Mouse (Mus musculus): Measurements from ENCODE around the gene Atrn. TPM values are rescaled to one million over a fixed set of nuclear protein-coding genes. Genes with fewer than 3 reads are reported as not detected.

Atrn gene
- polyA plus RNA-seq, 1 experiment from 2014 or later: 3.1 TPM

- no peak overlapping the region for H3K9ac ChIP-seq (ENCODE audit: low read depth, low read length)
- no peak overlapping the region for H3K4me2 ChIP-seq (replicated peaks; ENCODE audit: low read depth)
- no peak for ATAC-seq
- H3K36me3 ChIP-seq (ENCODE audit: control insufficient read depth, insufficient read depth): no peaks in the 10 kb centered on the region
- TF ChIP-seq CTCF (IDR thresholded peaks at IDR 0.05; ENCODE audit: low read depth): no peak
- no peaks in the 10 kb centered on the region for H3K27me3 ChIP-seq (replicated peaks; ENCODE audit: control insufficient read depth, insufficient read depth, low read length)
- H3K9me3 ChIP-seq (ENCODE audit: control insufficient read depth): no peaks in the 10 kb centered on the region
- H3K27ac ChIP-seq (ENCODE audit: low read depth, low read length): no peak overlapping the region
- H3K4me1 ChIP-seq (replicated peaks; ENCODE audit: control insufficient read depth, insufficient read depth, low read length): no peaks in the 10 kb centered on the region
- H3K4me3 ChIP-seq (ENCODE audit: low read depth, low read length): no peak overlapping the region
- 42% methylated on average over 3 of the region's 3 CpGs for WGBS
Observed at GRCm38 (mm10) chr2:130916521-130917147, 10.3 kb downstream of the Atrn start.

GRCm38 (mm10) chr2:130917686-130918085 lies 11.4 kb downstream of the Atrn start:
- no peak for TF ChIP-seq CTCF (IDR thresholded peaks at IDR 0.05; ENCODE audit: low read depth)
- WGBS: 83% methylated on average over 1 of the region's 1 CpGs
- Histone ChIP-seq H3K36me3 (ENCODE audit: control insufficient read depth, insufficient read depth) (no peaks in the 10 kb centered on the region), H3K4me3 (ENCODE audit: low read depth, low read length) (no peak overlapping the region), H3K27me3 (replicated peaks; ENCODE audit: control insufficient read depth, insufficient read depth, low read length) (no peaks in the 10 kb centered on the region), H3K9ac (ENCODE audit: low read depth, low read length) (no peak overlapping the region), H3K4me2 (replicated peaks; ENCODE audit: low read depth) (no peak overlapping the region), H3K4me1 (replicated peaks; ENCODE audit: control insufficient read depth, insufficient read depth, low read length) (no peaks in the 10 kb centered on the region), H3K9me3 (ENCODE audit: control insufficient read depth) (no peaks in the 10 kb centered on the region), H3K27ac (ENCODE audit: low read depth, low read length) (no peak overlapping the region)
- ATAC-seq: no peak

GRCm38 (mm10) chr2:130919062-130919593 lies 12.8 kb downstream of the Atrn start:
- Histone ChIP-seq H3K27ac (ENCODE audit: low read depth, low read length) (no peak overlapping the region), H3K4me1 (replicated peaks; ENCODE audit: control insufficient read depth, insufficient read depth, low read length) (no peaks in the 10 kb centered on the region), H3K9me3 (ENCODE audit: control insufficient read depth) (no peaks in the 10 kb centered on the region), H3K27me3 (replicated peaks; ENCODE audit: control insufficient read depth, insufficient read depth, low read length) (no peaks in the 10 kb centered on the region), H3K4me2 (replicated peaks; ENCODE audit: low read depth) (no peak overlapping the region), H3K9ac (ENCODE audit: low read depth, low read length) (no peak overlapping the region), H3K4me3 (ENCODE audit: low read depth, low read length) (no peak overlapping the region), H3K36me3 (ENCODE audit: control insufficient read depth, insufficient read depth) (no peaks in the 10 kb centered on the region)
- TF ChIP-seq CTCF (IDR thresholded peaks at IDR 0.05; ENCODE audit: low read depth): no peak
- 50% methylated on average over 5 of the region's 5 CpGs for WGBS
- no peak for ATAC-seq

DNA sequence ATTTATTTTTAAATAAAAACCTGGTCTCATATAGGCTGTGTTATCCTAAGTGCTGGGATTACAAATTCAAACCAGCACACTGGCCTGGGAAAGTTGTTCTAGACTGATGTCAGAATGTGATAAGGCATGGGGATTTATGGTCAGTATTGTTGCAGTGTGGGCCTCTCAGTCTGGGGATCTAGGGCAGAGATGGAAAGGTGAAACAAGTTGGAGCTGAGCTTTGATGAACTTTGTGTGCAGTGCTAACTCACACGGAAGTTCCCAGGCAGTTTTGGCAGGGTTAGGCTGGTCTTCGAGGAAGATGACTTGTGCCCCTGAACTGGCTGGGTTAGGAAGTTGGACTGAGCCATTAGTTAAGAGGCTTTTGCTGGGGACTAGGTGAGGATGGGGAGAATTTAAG lies 18.7 kb downstream of the Atrn start:
- Histone ChIP-seq H3K9me3 (ENCODE audit: control insufficient read depth) (no peaks in the 10 kb centered on the region), H3K9ac (ENCODE audit: low read depth, low read length) (no peak overlapping the region), H3K4me2 (replicated peaks; ENCODE audit: low read depth) (no peak overlapping the region)

GRCm38 (mm10) chr2:130928031-130928430 lies 21.7 kb downstream of the Atrn start:
- 64% methylated on average over 4 of the region's 4 CpGs for WGBS
- no peak overlapping the region for H3K9ac ChIP-seq (ENCODE audit: low read depth, low read length)
- peak; percentile 70; the same call in 1 of the 2 replicates for ATAC-seq
- H3K27me3 ChIP-seq (replicated peaks; ENCODE audit: control insufficient read depth, insufficient read depth, low read length): no peaks in the 10 kb centered on the region
- TF ChIP-seq CTCF (IDR thresholded peaks at IDR 0.05; ENCODE audit: low read depth): no peak
- no peak overlapping the region for H3K27ac ChIP-seq (ENCODE audit: low read depth, low read length)
- H3K4me3 ChIP-seq (ENCODE audit: low read depth, low read length): no peak overlapping the region
- no peaks in the 10 kb centered on the region for H3K9me3 ChIP-seq (ENCODE audit: control insufficient read depth)
- H3K4me2 ChIP-seq (replicated peaks; ENCODE audit: low read depth): no peak overlapping the region
- no peaks in the 10 kb centered on the region for H3K36me3 ChIP-seq (ENCODE audit: control insufficient read depth, insufficient read depth)
- no peaks in the 10 kb centered on the region for H3K4me1 ChIP-seq (replicated peaks; ENCODE audit: control insufficient read depth, insufficient read depth, low read length)

More for the DNA sequence above, 18.7 kb downstream of the Atrn start:
- WGBS: 55% methylated on average over 2 of the region's 2 CpGs
- H3K27ac ChIP-seq (ENCODE audit: low read depth, low read length): no peak overlapping the region
- ATAC-seq: peak; percentile 68
- H3K36me3 ChIP-seq (ENCODE audit: control insufficient read depth, insufficient read depth): no peaks in the 10 kb centered on the region
- no peak for TF ChIP-seq CTCF (IDR thresholded peaks at IDR 0.05; ENCODE audit: low read depth)
- no peaks in the 10 kb centered on the region for H3K4me1 ChIP-seq (replicated peaks; ENCODE audit: control insufficient read depth, insufficient read depth, low read length)
- H3K4me3 ChIP-seq (ENCODE audit: low read depth, low read length): no peak overlapping the region
- H3K27me3 ChIP-seq (replicated peaks; ENCODE audit: control insufficient read depth, insufficient read depth, low read length): no peaks in the 10 kb centered on the region

- H3K4me2 ChIP-seq (replicated peaks; ENCODE audit: low read depth): no peak overlapping the region
- no peak for ATAC-seq
- no peaks in the 10 kb centered on the region for H3K36me3 ChIP-seq (ENCODE audit: control insufficient read depth, insufficient read depth)
- H3K9me3 ChIP-seq (ENCODE audit: control insufficient read depth): no peaks in the 10 kb centered on the region
- H3K4me1 ChIP-seq (replicated peaks; ENCODE audit: control insufficient read depth, insufficient read depth, low read length): no peaks in the 10 kb centered on the region
- H3K27ac ChIP-seq (ENCODE audit: low read depth, low read length): no peak overlapping the region
- no peaks in the 10 kb centered on the region for H3K27me3 ChIP-seq (replicated peaks; ENCODE audit: control insufficient read depth, insufficient read depth, low read length)
- H3K9ac ChIP-seq (ENCODE audit: low read depth, low read length): no peak overlapping the region
- no peak for TF ChIP-seq CTCF (IDR thresholded peaks at IDR 0.05; ENCODE audit: low read depth)
- H3K4me3 ChIP-seq (ENCODE audit: low read depth, low read length): no peak overlapping the region
Observed at GRCm38 (mm10) chr2:130928530-130928929, 22.2 kb downstream of the Atrn start.
